In genomic region chr13:30748321-30748720, GRCm38 (mm10) we compare ENCODE assay signal across 13 mouse cellular contexts. TPM values are rescaled to one million over a fixed set of nuclear protein-coding genes. Genes with fewer than 3 reads are reported as not detected.
DNase-seq lines count a peak whose midpoint lies in the region; ATAC-seq lines count a peak whose summit lies in the region.
"Had no signal": no experiment of that assay in that cellular context is flagged by ENCODE, and none has a peak within 500 bp of the region (broad histone marks: within the 10 kb centered on the region; RNA-seq: fewer than 3 reads in every experiment).

No protein-coding gene starts in this region.

- peak overlapping the region; percentile 68; the same call in 1 of the 2 replicates for H3K4me2 ChIP-seq in forebrain, embryonic 12.5 days
- H3K4me2 ChIP-seq in forebrain, embryonic 16.5 days (ENCODE audit: low read length) = no peak overlapping the region
- peak overlapping the region; percentile 75; the same call in 1 of the 2 replicates for H3K4me2 ChIP-seq in kidney, embryonic 16.5 days (replicated peaks; ENCODE audit: low read depth, low read length)

- peaks cover 73% of the 10 kb centered on the region for H3K27me3 ChIP-seq in forebrain, embryonic 12.5 days
- H3K27me3 ChIP-seq in forebrain, embryonic 16.5 days (replicated peaks; ENCODE audit: control insufficient read depth, insufficient read depth, low read length) = peaks cover 50% of the 10 kb centered on the region
- peaks cover 60% of the 10 kb centered on the region for H3K27me3 ChIP-seq in kidney, embryonic 16.5 days (ENCODE audit: insufficient read depth, low read length)
- H3K27me3 ChIP-seq in splenic B cell, adult 2 months (ENCODE audit: control insufficient read depth, insufficient read depth, low read length, poor library complexity, severe bottlenecking) = no peaks in the 10 kb centered on the region

- H3K9me3 ChIP-seq in forebrain, embryonic 12.5 days = no peaks in the 10 kb centered on the region
- no peaks in the 10 kb centered on the region for H3K9me3 ChIP-seq in forebrain, embryonic 16.5 days (ENCODE audit: control insufficient read depth, low read length)
- no peaks in the 10 kb centered on the region for H3K9me3 ChIP-seq in kidney, embryonic 16.5 days (ENCODE audit: low read length)
- H3K9me3 ChIP-seq: G1E; heart, embryonic 12.5 days; kidney, embryonic 15.5 days had no signal

- 59% methylated on average over 11 of the region's 11 CpGs for WGBS in forebrain, embryonic 12.5 days
- WGBS in forebrain, embryonic 16.5 days = 55% methylated on average over 11 of the region's 11 CpGs
- WGBS in kidney, embryonic 16.5 days = 53% methylated on average over 11 of the region's 11 CpGs

- H3K27ac ChIP-seq in forebrain, embryonic 12.5 days = no peak overlapping the region
- no peak overlapping the region for H3K27ac ChIP-seq in forebrain, embryonic 16.5 days (ENCODE audit: low read length)
- H3K27ac ChIP-seq in kidney, embryonic 16.5 days (ENCODE audit: low read length) = no peak overlapping the region
- H3K27ac ChIP-seq: kidney, embryonic 15.5 days; macrophage had no signal

- no peaks in the 10 kb centered on the region for H3K36me3 ChIP-seq in forebrain, embryonic 12.5 days (replicated peaks)
- no peaks in the 10 kb centered on the region for H3K36me3 ChIP-seq in forebrain, embryonic 16.5 days (ENCODE audit: control insufficient read depth, insufficient read depth)
- H3K36me3 ChIP-seq in kidney, embryonic 16.5 days (ENCODE audit: insufficient read depth, low read length) = no peaks in the 10 kb centered on the region
- H3K36me3 ChIP-seq in splenic B cell, adult 2 months (ENCODE audit: control insufficient read depth, insufficient read depth, low read length, poor library complexity, severe bottlenecking) = peaks cover 15% of the 10 kb centered on the region
- H3K36me3 ChIP-seq: G1E; heart, embryonic 12.5 days; kidney, embryonic 15.5 days had no signal

- H3K4me3 ChIP-seq in forebrain, embryonic 12.5 days (replicated peaks) = no peak overlapping the region
- H3K4me3 ChIP-seq in forebrain, embryonic 16.5 days (replicated peaks; ENCODE audit: low read length) = no peak overlapping the region
- no peak overlapping the region; the same call in 1 of the 2 replicates for H3K4me3 ChIP-seq in kidney, embryonic 16.5 days (ENCODE audit: low read length)

- H3K9ac ChIP-seq in forebrain, embryonic 12.5 days = no peak overlapping the region
- H3K9ac ChIP-seq in forebrain, embryonic 16.5 days (replicated peaks; ENCODE audit: low read depth, low read length) = no peak overlapping the region
- H3K9ac ChIP-seq in kidney, embryonic 16.5 days (replicated peaks; ENCODE audit: low read length) = no peak overlapping the region
- H3K9ac ChIP-seq: heart, embryonic 12.5 days had no signal

- ATAC-seq in forebrain, embryonic 12.5 days (ENCODE audit: low FRiP score) = no peak
- no peak for ATAC-seq in forebrain, embryonic 16.5 days
- ATAC-seq in kidney, embryonic 16.5 days (ENCODE audit: low FRiP score, low TSS enrichment) = no peak

- DNase-seq in kidney, postnatal 10 days = no peak
- DNase-seq in thymus, postnatal 0 days (ENCODE audit: low spot score) = peak; percentile 11
- DNase-seq in thymus, postnatal 14 days = no peak
- peak; percentile 39 for DNase-seq in splenic B cell, adult 2 months (ENCODE audit: low read depth, low spot score)
- DNase-seq in layer of hippocampus, postnatal 25 days (ENCODE audit: extremely low spot score in 1 of 2, low spot score in 1 of 2) = no peak
- DNase-seq: cerebellum, adult 9-10 months had no signal

- H3K4me1 ChIP-seq in forebrain, embryonic 12.5 days = peaks cover 25% of the 10 kb centered on the region
- peaks cover 17% of the 10 kb centered on the region for H3K4me1 ChIP-seq in forebrain, embryonic 16.5 days (replicated peaks; ENCODE audit: control insufficient read depth, insufficient read depth, low read length)
- peaks cover 18% of the 10 kb centered on the region for H3K4me1 ChIP-seq in kidney, embryonic 16.5 days (ENCODE audit: insufficient read depth, low read length)

RNA-seq across cellular contexts. Expression of gene Irf4, which starts 0.7 kb away (rescaled TPM):
- 0.04 and 0.06 TPM in 2 replicates for polyA plus RNA-seq in forebrain, embryonic 12.5 days (2016; fragmentation: Nextera tagmentation; extraction: Ambion mirVana)
- polyA plus RNA-seq in forebrain, embryonic 16.5 days (2015; fragmentation: Nextera tagmentation; extraction: Ambion mirVana) = 0.06 and 0.11 TPM in 2 replicates
- polyA plus RNA-seq in kidney, embryonic 16.5 days (2015; fragmentation: Nextera tagmentation; extraction: Ambion mirVana) = 0.15 and 0.22 TPM in 2 replicates
- polyA plus RNA-seq in thymus, postnatal 0 days (2015; fragmentation: Nextera tagmentation; extraction: Ambion mirVana) = 1.6 and 1.7 TPM in 2 replicates
- total RNA-seq in layer of hippocampus, postnatal 25 days (2021) = under 1 TPM; 0.07 to 0.16 TPM
- polyA plus RNA-seq: G1E had no signal

Comparison
In these comparisons a context has a peak if more than half of its experiments do, and no peak if none do; other contexts are left out.
1. DNase-seq: peak in thymus, postnatal 0 days (single experiment) and splenic B cell, adult 2 months (single experiment); none in kidney, postnatal 10 days (single experiment), thymus, postnatal 14 days (single experiment) and layer of hippocampus, postnatal 25 days (0 of 2).